Mouse (Mus musculus) ES-Bruce4 (cell line): ENCODE results near the gene Ube2d3.

Experiments
- CTCF ChIP-seq: IDR thresholded peaks from one replicate; pipeline ENCODE4 v1.8.1; 2011; ENCODE audit warnings: low read depth, low read length
- EP300 ChIP-seq: IDR thresholded peaks from 2 replicates; pipeline ENCODE4 v1.6.1; 2011; ENCODE audit warnings: low read depth, low read length; ENCODE audit not compliant: insufficient read depth

- no peak for TF ChIP-seq EP300
- peak; percentile 93 for TF ChIP-seq CTCF
Measured at GRCm38 (mm10) chr3:135505369-135505909, 67.5 kb downstream of the Ube2d3 start.
